Mouse (Mus musculus) brain, embryonic 14.5 days (tissue): Measurements from ENCODE around the gene Elf4.

Source experiments
- CTCF ChIP-seq: fragments of 200-500 bp; IDR thresholded peaks from 2 replicates; pipeline ENCODE4 v1.5.1; 2012; ENCODE audit warnings: inconsistent platforms, mild to moderate bottlenecking, moderate library complexity, borderline replicate concordance; ENCODE audit not compliant: insufficient read depth, insufficient read length; ENCODE audit errors: extremely low read depth
- POLR2A ChIP-seq: fragments of 200-500 bp; IDR thresholded peaks from 2 replicates; pipeline ENCODE4 v1.6.1; 2012; ENCODE audit warnings: mild to moderate bottlenecking, inconsistent platforms, borderline replicate concordance; ENCODE audit not compliant: poor library complexity, insufficient read depth, insufficient read length, severe bottlenecking; ENCODE audit errors: extremely low read depth

DNA sequence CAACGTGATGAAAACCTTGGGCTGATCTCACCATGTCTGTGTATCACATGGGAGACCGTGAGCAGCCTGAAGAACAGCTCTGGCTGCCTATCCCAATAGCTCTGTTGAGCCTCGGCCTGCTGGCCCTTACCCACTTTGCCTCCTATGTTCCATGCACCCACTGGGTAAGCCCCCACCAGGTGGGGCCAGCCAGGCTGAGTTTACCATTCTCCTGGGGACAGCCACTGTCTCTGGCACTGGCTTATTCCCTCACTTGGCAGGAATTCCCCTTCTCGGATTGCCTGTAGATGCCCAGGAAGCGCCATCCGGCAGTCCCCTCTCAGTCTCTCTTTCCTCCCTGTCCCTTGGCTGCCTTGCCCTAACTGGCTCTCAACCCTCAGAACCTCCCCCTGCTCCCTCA is 6.0 kb downstream of the Elf4 start:
- TF ChIP-seq POLR2A (no peak), CTCF (no peak)
